Mouse (Mus musculus) stomach, embryonic 14.5 days (tissue): ENCODE measurements around the gene Ddx18. TPM values are rescaled to one million over a fixed set of nuclear protein-coding genes. Genes with fewer than 3 reads are reported as not detected.

Experiments
- ATAC-seq: fragments of 200-750 bp; cut with Nextera tagmentation; 2 replicates; pipeline ENCODE4 v1.8.0; 2017; ENCODE audit warnings: low read depth, moderate TSS enrichment; ENCODE audit not compliant: insufficient number of reproducible peaks, insufficient read depth, low FRiP score
- H3K27ac ChIP-seq: fragments of 300-500 bp; sonication (generic); 2 replicates; pipeline ENCODE4 v1.5.1; 2014; ENCODE audit warnings: mild to moderate bottlenecking, low read length, moderate library complexity, mixed read lengths
- H3K27me3 ChIP-seq: fragments of 300-500 bp; sonication (generic); 2 replicates; pipeline ENCODE4 v1.6.1; 2014; ENCODE audit warnings: low read length, control low read depth, mixed read lengths; ENCODE audit not compliant: control insufficient read depth, insufficient read depth
- H3K36me3 ChIP-seq: fragments of 300-500 bp; sonication (generic); 2 replicates; pipeline ENCODE4 v1.6.1; 2014; ENCODE audit warnings: mild to moderate bottlenecking, control low read depth, low read length, moderate library complexity, mixed read lengths; ENCODE audit not compliant: control insufficient read depth, insufficient read depth
- H3K4me1 ChIP-seq: fragments of 300-500 bp; sonication (generic); 2 replicates; pipeline ENCODE4 v1.6.1; 2014; ENCODE audit warnings: low read length, control low read depth, mixed read lengths; ENCODE audit not compliant: control insufficient read depth, insufficient read depth
- H3K4me2 ChIP-seq: fragments of 300-500 bp; sonication (generic); replicated peaks from 2 replicates; pipeline ENCODE4 v1.6.1; 2014; ENCODE audit warnings: low read depth, low read length, control low read depth
- H3K4me3 ChIP-seq: fragments of 300-500 bp; sonication (generic); 2 replicates; pipeline ENCODE4 v1.5.1; 2014; ENCODE audit warnings: low read depth, low read length, control low read depth
- H3K9ac ChIP-seq: fragments of 300-500 bp; sonication (generic); replicated peaks from 2 replicates; pipeline ENCODE4 v1.6.1; 2014; ENCODE audit warnings: low read depth, mild to moderate bottlenecking, control low read depth, low read length, moderate library complexity, mixed read lengths
- H3K9me3 ChIP-seq: fragments of 300-500 bp; sonication (generic); 2 replicates; pipeline ENCODE4 v1.6.1; 2016; ENCODE audit warnings: low read depth, low read length, control low read depth; ENCODE audit not compliant: control insufficient read depth
- WGBS: fragments of 180-500 bp; shearing (Covaris S2); extraction: QIAGEN DNeasy Blood & Tissue Kit; methylation state at CpG from one replicate; pipeline ENCODE4 v1.1.7; 2014; 5-methylcytosine and 5-hydroxymethylcytosine counted together
- polyA plus RNA-seq: library from polyadenylated mRNA; unstranded; fragments of >200 nt; fragmentation: Nextera tagmentation; extraction: Ambion mirVana; gene quantifications from 2 replicates; pipeline ENCODE4 v1.2.1, GENCODE M21; 2014

Ddx18 gene
- polyA plus RNA-seq, 1 experiment from 2014 or later = 68.6 TPM

- H3K9ac ChIP-seq = no peak overlapping the region
- H3K27me3 ChIP-seq = no peaks in the 10 kb centered on the region
- no peaks in the 10 kb centered on the region for H3K4me1 ChIP-seq
- no peak overlapping the region for H3K4me3 ChIP-seq
- 72% methylated on average over 2 of the region's 2 CpGs for WGBS
- ATAC-seq = no peak
- H3K36me3 ChIP-seq = no peaks in the 10 kb centered on the region
- H3K9me3 ChIP-seq = no peaks in the 10 kb centered on the region
- no peak overlapping the region for H3K27ac ChIP-seq
- H3K4me2 ChIP-seq = no peak overlapping the region
These were observed 55.8 kb downstream of the Ddx18 start for GRCm38 (mm10) chr1:121511966-121512365.

- Histone ChIP-seq H3K27ac (no peak overlapping the region), H3K9ac (no peak overlapping the region), H3K27me3 (no peaks in the 10 kb centered on the region), H3K4me3 (no peak overlapping the region), H3K4me1 (no peaks in the 10 kb centered on the region), H3K4me2 (no peak overlapping the region), H3K9me3 (no peaks in the 10 kb centered on the region), H3K36me3 (no peaks in the 10 kb centered on the region)
- no peak for ATAC-seq
- 34% methylated on average over 2 of the region's 2 CpGs for WGBS
These were observed 56.6 kb downstream of the Ddx18 start for GRCm38 (mm10) chr1:121511186-121511585.

- H3K9ac ChIP-seq = no peak overlapping the region
- no peaks in the 10 kb centered on the region for H3K27me3 ChIP-seq
- H3K4me1 ChIP-seq = no peaks in the 10 kb centered on the region
- WGBS = 88% methylated on average over 19 of the region's 19 CpGs
- no peak overlapping the region for H3K4me2 ChIP-seq
- no peaks in the 10 kb centered on the region for H3K36me3 ChIP-seq
- no peak overlapping the region for H3K4me3 ChIP-seq
- H3K27ac ChIP-seq = no peak overlapping the region
- no peaks in the 10 kb centered on the region for H3K9me3 ChIP-seq
- ATAC-seq = no peak
These were observed 57.2 kb downstream of the Ddx18 start for GRCm38 (mm10) chr1:121510420-121511140.

GRCm38 (mm10) chr1:121508729-121509128 is 59.1 kb downstream of the Ddx18 start:
- no peak for ATAC-seq
- no peaks in the 10 kb centered on the region for H3K4me1 ChIP-seq
- H3K4me2 ChIP-seq = no peak overlapping the region
- H3K4me3 ChIP-seq = no peak overlapping the region
- H3K9me3 ChIP-seq = no peaks in the 10 kb centered on the region
- no peak overlapping the region for H3K9ac ChIP-seq
- H3K27me3 ChIP-seq = no peaks in the 10 kb centered on the region
- WGBS = 87% methylated on average over 2 of the region's 2 CpGs
- H3K36me3 ChIP-seq = no peaks in the 10 kb centered on the region; the same call in 1 of the 2 replicates
- no peak overlapping the region for H3K27ac ChIP-seq

Other genes starting within 250 kb of the Ddx18 start
- 17.4 and 18.9 TPM in 2 replicates for gene Insig2, start 235.4 kb downstream of the Ddx18 start, polyA plus RNA-seq
- gene Ccdc93, start 136.9 kb downstream of the Ddx18 start, polyA plus RNA-seq = 12.0 and 14.0 TPM in 2 replicates
- 0.42 TPM in 1 of 2 replicates, not detected in the other for gene Htr5b, start 39.5 kb downstream of the Ddx18 start, polyA plus RNA-seq